Mouse (Mus musculus) ES-Bruce4 (cell line): ENCODE data around the gene Tbcel. TPM values are rescaled to one million over a fixed set of nuclear protein-coding genes. Genes with fewer than 3 reads are reported as not detected.
A peak's percentile ranks its signal among the peaks of the same experiment; 100 is the strongest.

ENCODE experiments used
- H3K27ac ChIP-seq: 2 replicates; pipeline ENCODE4 v1.5.1; 2012; ENCODE audit warnings: low read length, inconsistent platforms; ENCODE audit not compliant: insufficient read depth
- H3K27me3 ChIP-seq: 2 replicates; pipeline ENCODE4 v1.6.1; 2012; ENCODE audit warnings: mild to moderate bottlenecking, low read length, inconsistent platforms; ENCODE audit not compliant: control insufficient read depth, poor library complexity, insufficient read depth, severe bottlenecking
- H3K36me3 ChIP-seq: 2 replicates; pipeline ENCODE4 v1.6.1; 2012; ENCODE audit warnings: inconsistent platforms, mild to moderate bottlenecking, low read length, moderate library complexity; ENCODE audit not compliant: control insufficient read depth, poor library complexity, insufficient read depth, severe bottlenecking
- H3K4me1 ChIP-seq: one replicate; pipeline ENCODE4 v1.8.1; 2011; ENCODE audit warnings: low read length; ENCODE audit not compliant: control insufficient read depth, insufficient read depth
- H3K4me3 ChIP-seq: 2 replicates; pipeline ENCODE4 v1.5.1; 2011; ENCODE audit warnings: low read depth, mild to moderate bottlenecking, low read length
- H3K9ac ChIP-seq: 2 replicates; pipeline ENCODE4 v1.6.1; 2012; ENCODE audit warnings: low read depth, mild to moderate bottlenecking, inconsistent platforms; ENCODE audit not compliant: poor library complexity, severe bottlenecking
- H3K9me3 ChIP-seq: replicated peaks from 2 replicates; pipeline ENCODE4 v1.6.1; 2012; ENCODE audit warnings: mild to moderate bottlenecking, low read length, inconsistent platforms; ENCODE audit not compliant: control insufficient read depth, poor library complexity, insufficient read depth, severe bottlenecking
- CTCF ChIP-seq: IDR thresholded peaks from one replicate; pipeline ENCODE4 v1.8.1; 2011; ENCODE audit warnings: low read depth, low read length
- EP300 ChIP-seq: IDR thresholded peaks from 2 replicates; pipeline ENCODE4 v1.6.1; 2011; ENCODE audit warnings: low read depth, low read length; ENCODE audit not compliant: insufficient read depth
- POLR2A ChIP-seq: IDR thresholded peaks from one replicate; pipeline ENCODE4 v1.8.1; 2011; ENCODE audit warnings: low read length; ENCODE audit not compliant: insufficient read depth
- polyA plus RNA-seq: library from polyadenylated mRNA; stranded (reverse); fragments of >200 nt; gene quantifications from 2 replicates; pipeline ENCODE4 v1.2.4, GENCODE M21; 2011; ENCODE audit warnings: low read depth; ENCODE audit not compliant: missing spikeins, insufficient read depth, insufficient read length

Tbcel gene
- polyA plus RNA-seq, 1 experiment, result 27.1 TPM

DNA sequence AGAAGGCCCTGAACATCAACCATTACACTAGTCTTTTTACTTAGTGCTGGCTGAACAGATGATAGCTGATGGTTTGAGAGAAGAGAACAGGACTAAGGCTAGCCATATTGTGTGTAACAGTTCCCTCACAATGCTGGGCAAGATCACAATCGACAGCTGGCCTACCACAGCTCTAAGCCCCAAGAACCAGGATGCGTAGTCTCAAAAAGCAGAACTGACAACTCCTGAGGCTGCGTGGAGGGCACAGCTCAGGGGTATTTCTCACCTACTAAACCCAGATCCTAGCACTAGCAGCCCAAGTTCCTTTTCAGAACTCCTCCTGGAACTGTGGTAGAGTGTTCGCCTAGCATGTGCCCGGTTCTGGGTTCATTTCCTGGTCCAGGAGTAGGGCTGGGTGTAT lies 39.2 kb downstream of the Tbcel start:
- peaks cover 2% of the 10 kb centered on the region for H3K4me1 ChIP-seq
- H3K36me3 ChIP-seq, result peaks cover 4% of the 10 kb centered on the region; the same call in 1 of the 2 replicates
- H3K27me3 ChIP-seq, result no peaks in the 10 kb centered on the region
- TF ChIP-seq EP300 (no peak), CTCF (no peak), POLR2A (no peak)
- H3K27ac ChIP-seq, result no peak overlapping the region
- no peaks in the 10 kb centered on the region for H3K9me3 ChIP-seq
- H3K4me3 ChIP-seq, result no peak overlapping the region
- H3K9ac ChIP-seq, result no peak overlapping the region

DNA sequence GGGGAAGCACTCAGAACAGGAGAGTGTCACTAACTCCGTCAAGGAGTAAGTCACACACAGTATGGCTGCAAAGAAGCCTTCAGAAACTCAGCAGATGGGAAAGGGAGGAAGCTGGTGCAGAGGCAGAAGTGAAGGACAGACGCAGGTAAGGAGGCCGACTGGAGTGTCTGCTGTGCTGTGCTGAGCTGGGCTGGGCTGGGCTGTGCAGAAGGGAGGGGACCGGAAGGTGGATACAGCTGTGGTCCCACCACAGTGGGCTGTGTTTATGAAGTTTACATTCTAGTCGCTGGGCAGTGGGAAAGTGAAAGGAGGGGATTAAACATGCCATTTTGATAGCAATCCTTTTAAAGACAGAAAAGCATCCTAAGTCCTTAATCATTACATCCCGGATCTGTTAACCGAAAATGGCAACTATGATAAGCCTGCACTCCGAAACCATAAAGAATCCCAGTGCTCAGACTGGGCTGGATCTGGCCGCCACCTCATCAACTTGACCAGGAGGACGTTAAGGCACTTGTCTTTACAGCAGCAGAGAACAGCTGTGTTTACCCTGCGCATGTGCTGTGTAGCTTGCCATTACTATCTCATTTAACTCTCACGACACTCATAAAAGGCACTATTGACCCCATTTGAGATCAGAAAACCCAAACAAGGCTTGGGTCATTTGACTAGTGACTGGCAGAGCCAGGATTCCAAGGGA lies 40.3 kb downstream of the Tbcel start:
- H3K4me3 ChIP-seq, result no peak overlapping the region
- H3K27ac ChIP-seq, result no peak overlapping the region
- no peaks in the 10 kb centered on the region for H3K9me3 ChIP-seq
- no peaks in the 10 kb centered on the region for H3K27me3 ChIP-seq
- no peak for TF ChIP-seq EP300
- TF ChIP-seq POLR2A, result no peak
- TF ChIP-seq CTCF, result no peak
- H3K9ac ChIP-seq, result no peak overlapping the region
- peaks cover 2% of the 10 kb centered on the region for H3K4me1 ChIP-seq
- H3K36me3 ChIP-seq, result peaks cover 4% of the 10 kb centered on the region; the same call in 1 of the 2 replicates

DNA sequence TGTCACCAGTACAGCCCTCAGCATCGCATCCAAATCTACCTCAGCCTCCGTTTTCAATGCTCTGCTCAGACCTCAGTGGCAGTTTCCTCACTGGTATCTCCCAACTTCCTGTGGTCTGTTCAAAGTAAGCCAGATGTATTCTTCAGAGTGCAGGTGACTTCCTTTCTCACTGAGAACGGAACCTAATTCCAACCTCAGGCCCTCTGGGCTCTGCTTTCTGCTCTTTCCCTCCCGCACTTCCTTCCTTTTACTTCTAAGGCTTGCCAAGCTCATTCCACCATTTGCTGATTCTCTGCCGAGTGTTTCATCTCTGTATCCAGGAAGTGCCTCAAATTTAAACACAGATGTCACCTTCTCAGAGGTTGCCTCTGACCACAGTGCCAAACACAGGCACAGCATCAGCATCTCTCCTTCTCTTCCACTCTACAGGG lies 41.9 kb downstream of the Tbcel start:
- peaks cover 2% of the 10 kb centered on the region for H3K4me1 ChIP-seq

DNA sequence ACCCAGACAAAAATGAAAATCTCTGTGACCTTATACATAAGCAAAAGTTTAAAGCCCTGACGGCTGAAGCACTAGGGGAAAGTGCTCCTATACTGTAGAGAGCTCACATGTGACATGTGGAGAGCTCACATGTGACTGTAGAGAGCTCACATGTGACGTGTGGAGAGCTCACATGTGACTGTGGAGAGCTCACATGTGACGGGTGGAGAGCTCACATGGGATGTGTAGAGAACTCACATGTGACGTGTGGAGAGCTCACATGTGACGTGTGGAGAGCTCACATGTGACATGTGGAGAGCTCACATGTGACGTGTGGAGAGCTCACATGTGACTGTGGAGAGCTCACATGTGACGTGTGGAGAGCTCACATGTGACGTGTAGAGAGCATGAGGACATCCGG lies 43.4 kb downstream of the Tbcel start:
- H3K9ac ChIP-seq, result no peak overlapping the region
- H3K27me3 ChIP-seq, result no peaks in the 10 kb centered on the region
- TF ChIP-seq EP300 (no peak), POLR2A (no peak), CTCF (no peak)
- H3K4me3 ChIP-seq, result no peak overlapping the region
- no peaks in the 10 kb centered on the region; the same call in 1 of the 2 replicates for H3K36me3 ChIP-seq
- no peak overlapping the region for H3K27ac ChIP-seq
- no peaks in the 10 kb centered on the region for H3K9me3 ChIP-seq
- peaks cover 4% of the 10 kb centered on the region for H3K4me1 ChIP-seq

More for the DNA sequence above, 41.9 kb downstream of the Tbcel start:
- TF ChIP-seq EP300, result no peak
- no peak for TF ChIP-seq CTCF
- TF ChIP-seq POLR2A, result no peak
- Histone ChIP-seq H3K9ac (no peak overlapping the region), H3K27me3 (no peaks in the 10 kb centered on the region), H3K36me3 (peaks cover 4% of the 10 kb centered on the region; the same call in 1 of the 2 replicates), H3K9me3 (no peaks in the 10 kb centered on the region), H3K4me3 (no peak overlapping the region), H3K27ac (no peak overlapping the region)

DNA sequence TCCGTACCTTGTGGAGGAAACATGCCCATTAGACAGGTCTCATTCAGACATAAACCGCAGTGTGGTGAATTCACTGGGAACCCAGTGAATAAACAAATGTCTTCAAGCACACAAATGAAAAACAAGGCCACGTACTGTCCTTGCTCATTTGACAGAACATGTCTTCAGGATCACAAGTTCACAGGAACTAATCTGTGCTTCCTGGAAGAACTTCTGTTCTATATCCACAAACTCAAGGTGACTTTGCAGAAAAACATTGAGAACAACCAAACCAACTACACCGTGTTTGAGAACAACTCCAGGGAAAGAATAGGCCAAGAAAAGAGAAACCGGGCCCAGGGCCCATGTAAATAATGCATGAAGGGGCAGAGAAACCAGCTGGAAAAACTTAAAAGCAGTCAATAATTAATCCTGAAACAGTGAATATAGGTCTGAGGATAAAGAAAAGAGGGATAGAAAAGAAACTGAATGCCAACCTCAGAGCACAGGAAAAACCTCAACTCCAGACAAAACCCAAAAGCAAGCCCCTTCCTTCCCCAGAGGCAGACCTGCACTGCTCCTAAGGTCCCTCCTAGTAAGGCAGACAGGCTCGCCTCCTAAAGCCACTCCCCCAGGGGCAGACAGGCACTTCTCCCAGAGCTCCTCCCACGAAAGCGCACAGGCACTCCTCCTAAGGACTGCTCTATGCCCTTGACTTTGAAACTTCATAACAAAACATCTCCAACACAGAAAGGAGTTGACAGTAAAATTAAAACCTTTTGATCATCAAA lies 44.2 kb downstream of the Tbcel start:
- Histone ChIP-seq H3K27me3 (no peaks in the 10 kb centered on the region), H3K4me3 (no peak overlapping the region), H3K9me3 (no peaks in the 10 kb centered on the region), H3K36me3 (no peaks in the 10 kb centered on the region), H3K27ac (peak overlapping the region; percentile 84), H3K4me1 (peaks cover 8% of the 10 kb centered on the region), H3K9ac (peak overlapping the region; percentile 32; the same call in 1 of the 2 replicates)
- TF ChIP-seq EP300, result no peak
- no peak for TF ChIP-seq CTCF
- no peak for TF ChIP-seq POLR2A

DNA sequence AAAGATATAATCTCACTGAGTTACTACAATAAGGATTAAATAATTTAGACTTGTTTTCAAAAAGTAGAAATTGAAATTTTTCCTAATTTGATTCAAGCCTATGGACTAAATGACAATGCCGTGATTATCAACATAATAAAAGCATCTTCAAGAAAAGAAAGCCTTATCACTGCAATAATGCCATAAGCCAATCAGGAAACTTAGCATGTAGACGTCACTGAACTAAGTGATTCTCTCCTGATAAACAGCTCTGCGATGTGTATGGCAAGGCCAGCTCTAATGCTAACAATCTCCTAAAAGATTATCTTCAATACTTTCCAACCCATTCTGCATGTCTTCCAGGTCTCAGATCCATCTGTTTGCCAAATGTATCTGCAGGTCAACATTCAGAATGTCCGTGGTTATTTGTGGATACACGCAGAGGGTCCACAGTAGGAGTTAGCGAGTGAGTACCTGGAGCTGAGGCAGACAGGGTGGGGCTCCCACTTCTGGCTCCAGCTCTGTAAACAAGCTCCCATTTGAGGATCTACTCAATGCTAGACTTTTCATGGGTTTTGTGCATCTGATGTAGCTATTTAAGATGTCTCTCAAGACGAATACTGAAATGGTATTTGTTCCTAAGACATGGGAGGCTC lies 44.9 kb downstream of the Tbcel start:
- H3K27ac ChIP-seq, result peak overlapping the region; percentile 84
- H3K9me3 ChIP-seq, result no peaks in the 10 kb centered on the region
- no peak overlapping the region for H3K4me3 ChIP-seq
- TF ChIP-seq POLR2A, result no peak
- no peak for TF ChIP-seq CTCF
- TF ChIP-seq EP300, result no peak
- peaks cover 11% of the 10 kb centered on the region for H3K4me1 ChIP-seq
- H3K9ac ChIP-seq, result peak overlapping the region; percentile 32; the same call in 1 of the 2 replicates
- no peaks in the 10 kb centered on the region for H3K27me3 ChIP-seq
- no peaks in the 10 kb centered on the region for H3K36me3 ChIP-seq
